Mouse (Mus musculus) olfactory bulb, adult 2 months (tissue): ENCODE measurements around the gene Slc16a7.

Experiments used
- CTCF ChIP-seq: fragments of 200-500 bp; IDR thresholded peaks from 2 replicates; pipeline ENCODE4 v1.5.1; 2012; ENCODE audit warnings: low read depth, mild to moderate bottlenecking, low read length, moderate library complexity; ENCODE audit not compliant: insufficient read depth
- POLR2A ChIP-seq: fragments of 200-500 bp; IDR thresholded peaks from 2 replicates; pipeline ENCODE4 v1.6.1; 2012; ENCODE audit warnings: mild to moderate bottlenecking, low read depth, low read length, moderate library complexity; ENCODE audit not compliant: insufficient read depth

DNA sequence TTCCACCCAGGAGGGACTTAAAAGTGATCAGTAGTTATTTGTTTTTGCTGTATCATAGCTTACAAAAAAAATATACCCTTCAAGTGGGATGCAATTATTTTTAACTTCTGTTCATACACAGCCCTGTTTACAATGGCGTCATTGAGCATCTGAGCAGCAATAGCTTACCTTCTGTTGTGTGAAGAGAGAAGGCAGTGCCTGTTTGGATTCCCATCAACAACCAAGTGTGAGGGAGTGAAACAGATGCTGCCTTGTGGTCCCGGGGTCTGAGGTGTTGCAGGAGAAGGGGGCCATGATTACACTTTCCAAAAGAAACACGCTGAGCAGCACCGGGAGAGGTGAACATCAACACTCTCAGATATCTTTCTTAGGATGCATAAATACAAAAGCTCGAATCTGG lies 201.7 kb downstream of the Slc16a7 start:
- TF ChIP-seq CTCF (no peak), POLR2A (no peak)
